Mouse (Mus musculus): Measurements from ENCODE around the gene Slc6a17.
A peak's percentile ranks its signal among the peaks of the same experiment; 100 is the strongest.

DNA sequence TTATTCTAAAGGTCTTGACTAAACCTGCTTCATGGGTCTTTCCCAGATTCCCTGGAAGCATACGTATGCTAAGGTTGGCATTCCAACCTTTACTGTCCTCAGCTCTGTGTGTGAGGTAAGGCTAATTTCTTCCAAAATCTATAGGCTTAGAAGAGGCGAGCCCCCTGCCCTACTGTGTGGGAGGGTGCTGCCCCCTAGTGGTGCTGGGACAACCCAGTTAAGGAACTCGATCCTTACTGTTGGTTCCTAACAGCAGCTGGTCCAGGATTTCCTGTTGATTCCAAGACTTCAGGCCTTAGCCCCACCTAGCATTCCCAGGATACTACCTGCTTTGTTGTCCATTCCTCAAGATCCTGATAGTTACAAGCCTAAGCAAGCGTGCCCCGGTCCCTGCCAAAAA, 55.7 kb downstream of the Slc6a17 start:
- TF ChIP-seq CTCF (conservative IDR thresholded peaks at IDR 0.05; ENCODE audit: low read length) (peak; percentile 84), NANOG (IDR thresholded peaks at IDR 0.05; ENCODE audit: borderline replicate concordance, low read length) (no peak)
